Mouse (Mus musculus): ENCODE measurements around the gene Mad2l1. TPM values are rescaled to one million over a fixed set of nuclear protein-coding genes. Genes with fewer than 3 reads are reported as not detected.

Gene Mad2l1
- 8.6 and 9.0 TPM in 2 replicates for total RNA-seq (2014; rRNA removed)
- 23.3 and 24.6 TPM in 2 replicates for polyA plus RNA-seq (2015; fragmentation: Nextera tagmentation; extraction: Ambion mirVana)

- Histone ChIP-seq H3K4me3 (ENCODE audit: low read length) (peak within 1 kb of the TSS; percentile 78), H3K27ac (peak within 1 kb of the TSS; percentile 84), H3K9ac (replicated peaks; ENCODE audit: low read length) (peak within 1 kb of the TSS; percentile 61), H3K4me2 (ENCODE audit: low read depth, low read length) (peak within 1 kb of the TSS; percentile 88), H3K9me3 (ENCODE audit: low read length) (no peaks in the 10 kb centered on the region), H3K36me3 (ENCODE audit: insufficient read depth, low read length) (0 out of 2 replicates have a peak, but pooled peaks cover 4% of the 10 kb centered on the region), H3K27me3 (ENCODE audit: insufficient read depth, low read length) (no peaks in the 10 kb centered on the region), H3K4me1 (ENCODE audit: insufficient read depth, low read length) (no peaks in the 10 kb centered on the region)
- WGBS = under 1% methylated on average over 57 of the region's 57 CpGs
- peak; percentile 99 for ATAC-seq
- peak; percentile 99 for DNase-seq (ENCODE audit: low spot score)
- peak; percentile 54; the same call in 1 of the 2 replicates for TF ChIP-seq CTCF (IDR thresholded peaks at IDR 0.05; ENCODE audit: low read depth)
Observed at GRCm38 (mm10) chr6:66535028-66535862, at the start of gene Mad2l1. Gene Mad2l1, plus strand, starts transcription at chr6:66535390.

GRCm38 (mm10) chr6:66493685-66494084 lies 41.5 kb upstream of the Mad2l1 start:
- TF ChIP-seq CTCF (IDR thresholded peaks at IDR 0.05; ENCODE audit: low read depth) = no peak
- H3K9ac ChIP-seq (replicated peaks; ENCODE audit: low read length) = no peak overlapping the region
- no peaks in the 10 kb centered on the region for H3K27me3 ChIP-seq (ENCODE audit: insufficient read depth, low read length)
- no peak overlapping the region for H3K27ac ChIP-seq
- no peaks in the 10 kb centered on the region for H3K9me3 ChIP-seq (ENCODE audit: low read length)
- ATAC-seq (no peak), DNase-seq (ENCODE audit: low spot score) (no peak)
- H3K4me2 ChIP-seq (ENCODE audit: low read depth, low read length) = no peak overlapping the region
- H3K4me1 ChIP-seq (ENCODE audit: insufficient read depth, low read length) = no peaks in the 10 kb centered on the region
- WGBS = 90% methylated on average over 3 of the region's 3 CpGs
- no peak overlapping the region for H3K4me3 ChIP-seq (ENCODE audit: low read length)
- no peaks in the 10 kb centered on the region for H3K36me3 ChIP-seq (ENCODE audit: insufficient read depth, low read length)

DNA sequence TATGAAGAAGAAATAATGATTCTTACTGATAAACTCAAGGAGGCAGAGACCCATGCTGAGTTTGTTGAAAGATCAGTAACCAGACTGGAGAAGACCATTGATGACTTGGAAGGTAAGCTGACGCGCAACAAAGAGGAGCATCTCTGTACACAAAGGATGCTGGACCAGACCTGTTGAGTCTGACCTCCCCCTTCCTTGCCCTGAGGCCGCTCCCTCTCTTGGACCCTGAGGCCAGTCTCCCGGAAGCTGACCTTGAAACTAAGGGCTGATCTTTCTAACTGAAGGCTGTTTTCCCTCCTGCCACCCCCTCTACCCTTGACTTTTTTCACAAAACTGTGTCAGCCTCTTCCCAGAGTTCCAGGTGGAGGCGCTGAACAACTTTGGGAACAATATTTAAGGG lies 18.8 kb upstream of the Mad2l1 start:
- H3K4me2 ChIP-seq (ENCODE audit: low read depth, low read length) = no peak overlapping the region
- ATAC-seq (no peak), DNase-seq (ENCODE audit: low spot score) (no peak)
- H3K27ac ChIP-seq = no peak overlapping the region
- no peak for TF ChIP-seq CTCF (IDR thresholded peaks at IDR 0.05; ENCODE audit: low read depth)
- no peaks in the 10 kb centered on the region for H3K27me3 ChIP-seq (ENCODE audit: insufficient read depth, low read length)
- H3K9ac ChIP-seq (replicated peaks; ENCODE audit: low read length) = no peak overlapping the region
- no peaks in the 10 kb centered on the region for H3K4me1 ChIP-seq (ENCODE audit: insufficient read depth, low read length)
- H3K9me3 ChIP-seq (ENCODE audit: low read length) = no peaks in the 10 kb centered on the region
- no peak overlapping the region for H3K4me3 ChIP-seq (ENCODE audit: low read length)
- 94% methylated on average over 5 of the region's 5 CpGs for WGBS
- H3K36me3 ChIP-seq (ENCODE audit: insufficient read depth, low read length) = no peaks in the 10 kb centered on the region

DNA sequence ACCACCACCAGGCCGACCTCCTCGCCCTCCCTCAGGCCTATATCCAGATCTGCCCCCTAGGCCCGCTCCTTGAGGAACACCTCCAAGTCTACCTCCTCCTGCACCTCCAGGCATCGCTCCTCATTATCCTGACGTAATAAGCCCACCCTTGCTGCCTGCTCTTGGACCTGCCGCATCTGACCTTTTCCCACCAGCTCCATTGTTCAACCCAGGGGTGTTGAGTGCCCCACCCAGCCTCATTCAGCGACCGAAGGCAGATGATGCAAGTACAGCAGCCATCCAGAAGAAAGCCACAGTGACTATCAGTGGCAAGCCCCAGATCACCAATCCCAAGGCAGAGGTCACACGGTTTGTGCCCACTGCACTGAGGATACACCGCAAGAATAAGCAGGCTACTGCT lies 6.8 kb upstream of the Mad2l1 start:
- TF ChIP-seq CTCF (IDR thresholded peaks at IDR 0.05; ENCODE audit: low read depth) = no peak
- H3K4me1 ChIP-seq (ENCODE audit: insufficient read depth, low read length) = no peaks in the 10 kb centered on the region
- WGBS = 94% methylated on average over 10 of the region's 10 CpGs
- no peaks in the 10 kb centered on the region for H3K27me3 ChIP-seq (ENCODE audit: insufficient read depth, low read length)
- H3K9ac ChIP-seq (replicated peaks; ENCODE audit: low read length) = no peak overlapping the region
- ATAC-seq = no peak
- no peaks in the 10 kb centered on the region for H3K36me3 ChIP-seq (ENCODE audit: insufficient read depth, low read length)
- H3K4me3 ChIP-seq (ENCODE audit: low read length) = no peak overlapping the region
- H3K4me2 ChIP-seq (ENCODE audit: low read depth, low read length) = no peak overlapping the region
- H3K9me3 ChIP-seq (ENCODE audit: low read length) = no peaks in the 10 kb centered on the region
- H3K27ac ChIP-seq = no peak overlapping the region
- DNase-seq (ENCODE audit: low spot score) = no peak

DNA sequence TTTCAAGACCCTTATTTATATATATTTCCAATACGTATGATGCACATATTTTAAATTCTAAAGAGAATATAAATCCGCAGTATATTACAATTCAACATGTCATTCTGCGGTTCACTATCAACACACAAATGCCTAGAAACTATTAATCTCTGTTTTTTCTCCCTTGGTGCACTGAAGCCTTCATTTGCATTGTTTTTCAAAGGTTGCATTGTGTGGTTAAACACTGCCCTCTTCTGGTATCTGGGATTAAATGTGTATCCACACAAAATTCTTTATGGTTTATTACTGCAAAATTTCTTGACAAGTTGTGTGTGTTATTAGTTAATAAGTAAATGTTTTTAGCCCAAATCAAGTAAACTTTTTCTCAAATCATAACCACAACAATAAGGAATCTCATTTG lies 1.9 kb upstream of the Mad2l1 start:
- H3K4me2 ChIP-seq (ENCODE audit: low read depth, low read length) = no peak overlapping the region
- H3K27ac ChIP-seq = no peak overlapping the region
- ATAC-seq (no peak), DNase-seq (ENCODE audit: low spot score) (peak; percentile 85)
- H3K4me1 ChIP-seq (ENCODE audit: insufficient read depth, low read length) = no peaks in the 10 kb centered on the region
- H3K9ac ChIP-seq (replicated peaks; ENCODE audit: low read length) = no peak overlapping the region
- H3K36me3 ChIP-seq (ENCODE audit: insufficient read depth, low read length) = no peaks in the 10 kb centered on the region
- peak; percentile 79 for TF ChIP-seq CTCF (IDR thresholded peaks at IDR 0.05; ENCODE audit: low read depth)
- H3K4me3 ChIP-seq (ENCODE audit: low read length) = no peak overlapping the region
- H3K9me3 ChIP-seq (ENCODE audit: low read length) = no peaks in the 10 kb centered on the region
- no peaks in the 10 kb centered on the region for H3K27me3 ChIP-seq (ENCODE audit: insufficient read depth, low read length)
- WGBS = 31% methylated on average over 3 of the region's 3 CpGs

DNA sequence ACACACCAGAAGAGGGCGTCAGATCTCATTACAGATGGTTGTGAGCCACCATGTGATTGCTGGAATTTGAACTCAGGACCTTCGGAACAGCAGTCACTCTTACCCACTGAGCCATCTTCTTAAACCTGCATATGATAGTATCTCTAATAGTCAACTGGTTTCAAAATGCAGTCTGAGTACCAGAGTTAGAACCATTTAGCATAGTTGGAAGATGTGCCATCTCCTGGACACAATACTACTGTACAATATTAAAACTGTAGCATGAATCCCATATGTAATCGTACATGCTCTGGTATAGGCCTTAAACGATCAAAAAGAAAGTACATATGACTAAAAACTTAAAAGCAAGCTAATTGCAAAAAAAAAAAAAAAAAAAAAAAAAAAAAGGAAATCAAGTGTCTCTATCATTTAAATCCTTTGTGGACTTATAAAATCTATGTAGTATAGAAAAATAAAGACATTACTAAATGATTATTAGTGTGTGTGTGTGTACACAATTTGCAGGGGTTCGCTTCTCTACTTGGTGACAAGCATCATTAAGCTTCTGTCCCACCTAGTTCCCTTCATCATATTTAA lies 736 bp upstream of the Mad2l1 start:
- no peaks in the 10 kb centered on the region for H3K27me3 ChIP-seq (ENCODE audit: insufficient read depth, low read length)
- no peaks in the 10 kb centered on the region for H3K9me3 ChIP-seq (ENCODE audit: low read length)
- H3K27ac ChIP-seq = peak overlapping the region; percentile 84
- H3K36me3 ChIP-seq (ENCODE audit: insufficient read depth, low read length) = no peaks in the 10 kb centered on the region
- TF ChIP-seq CTCF (IDR thresholded peaks at IDR 0.05; ENCODE audit: low read depth) = no peak
- WGBS = 74% methylated on average over 5 of the region's 5 CpGs
- peak overlapping the region; percentile 88 for H3K4me2 ChIP-seq (ENCODE audit: low read depth, low read length)
- no peak for DNase-seq (ENCODE audit: low spot score)
- no peaks in the 10 kb centered on the region for H3K4me1 ChIP-seq (ENCODE audit: insufficient read depth, low read length)
- ATAC-seq = no peak
- peak overlapping the region; percentile 78 for H3K4me3 ChIP-seq (ENCODE audit: low read length)
- H3K9ac ChIP-seq (replicated peaks; ENCODE audit: low read length) = peak overlapping the region; percentile 61
